Mouse (Mus musculus) layer of hippocampus, postnatal 10 days (tissue): ENCODE measurements around the gene Apoa5. TPM values are rescaled to one million over a fixed set of nuclear protein-coding genes. Genes with fewer than 3 reads are reported as not detected.
"Not testable (repeated sequence)": the region's sequence is repeated elsewhere in the genome, so short reads cannot be mapped to it uniquely, and the experiment has no call there.

ENCODE experiments used
- DNase-seq, 2 experiments: peaks; one replicate each; pipeline ENCODE4 v3.0.0; 2021; ENCODE audit warnings: low spot score in 2 of 2
- total RNA-seq, 2 experiments: library from RNA; stranded (reverse); gene quantifications; 2 replicates each; pipeline ENCODE4 v1.2.3; 2021

The Apoa5 gene
- total RNA-seq, 2 experiments from 2014 or later, result not detected

- no peak for DNase-seq
Measured at GRCm38 (mm10) chr9:46261131-46261530, 7.3 kb upstream of the Apoa5 start.

DNA sequence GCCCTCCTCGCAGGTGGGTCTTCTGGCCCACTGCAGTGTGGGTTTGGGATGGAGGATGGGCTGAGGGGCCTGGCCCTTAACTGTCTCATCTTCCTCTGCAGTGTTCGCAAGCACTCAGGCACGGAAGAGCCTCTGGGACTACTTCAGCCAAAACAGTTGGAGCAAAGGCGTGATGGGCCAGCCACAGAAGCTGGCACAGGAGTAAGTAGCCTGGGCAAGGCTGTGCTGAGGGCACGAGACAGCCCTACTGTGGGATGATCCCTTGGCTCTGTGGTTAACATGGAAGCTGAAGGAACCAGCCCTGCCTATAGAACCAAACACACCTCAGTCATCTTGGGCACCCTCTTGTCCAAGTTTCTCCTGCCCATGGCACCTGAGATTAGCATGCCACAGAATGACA, 692 bp downstream of the Apoa5 start:
- no peak for DNase-seq

- no peak for DNase-seq
Measured at GRCm38 (mm10) chr9:46270782-46271181, 2.3 kb downstream of the Apoa5 start.

- DNase-seq, result no peak
Measured at GRCm38 (mm10) chr9:46272070-46272469, 3.6 kb downstream of the Apoa5 start.

GRCm38 (mm10) chr9:46272677-46273454, 4.4 kb downstream of the Apoa5 start, which contains the start of gene Zpr1:
Gene Zpr1, plus strand, starts transcription at chr9:46273064.
- peak; percentile 85 to 89 for DNase-seq

- no peak for DNase-seq
Measured at GRCm38 (mm10) chr9:46274494-46274893, 6.1 kb downstream of the Apoa5 start.

GRCm38 (mm10) chr9:46282631-46283436, 14.4 kb downstream of the Apoa5 start, which contains the start of gene Bud13:
Gene Bud13, plus strand, starts transcription at chr9:46283008.
- peak; percentile 96 to 97 for DNase-seq

DNA sequence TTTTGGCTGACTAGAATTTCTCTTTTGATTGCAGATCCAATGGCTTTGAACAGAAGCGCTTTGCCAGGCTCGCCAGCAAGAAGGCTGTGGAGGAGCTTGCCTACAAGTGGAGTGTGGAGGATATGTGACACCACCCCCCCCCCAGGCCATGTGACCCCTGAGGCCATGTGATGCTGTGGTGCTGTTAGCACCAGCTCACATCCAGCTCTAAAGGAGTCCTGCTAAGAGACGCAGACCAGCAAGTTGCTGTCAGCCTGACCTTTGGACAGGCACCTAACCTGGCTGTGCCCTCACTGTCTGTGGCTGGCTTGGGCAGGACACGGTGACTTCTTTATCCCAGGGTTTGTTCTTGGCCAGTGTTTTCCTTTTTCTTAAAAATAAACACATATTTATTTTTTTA, 29.9 kb downstream of the Apoa5 start:
- no peak for DNase-seq

DNA sequence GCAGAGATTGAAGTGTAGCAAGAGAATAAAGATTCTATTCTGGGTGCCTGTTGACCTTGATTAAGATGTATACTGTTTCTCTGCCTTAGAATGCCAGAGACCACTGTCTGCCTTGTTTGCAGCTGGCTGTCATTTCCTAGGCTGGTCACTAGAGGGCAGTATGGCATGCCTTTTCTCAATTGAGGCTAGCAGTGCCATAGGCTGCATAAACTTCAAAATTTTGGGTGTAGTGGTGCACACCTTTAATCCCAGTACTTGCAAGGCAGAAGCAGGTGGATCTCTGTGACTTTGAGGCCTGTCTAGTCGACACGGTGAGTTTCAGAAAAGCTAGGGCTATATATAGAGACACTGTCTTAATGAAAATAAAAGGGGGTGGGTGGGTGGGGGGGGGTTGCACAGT, 33.7 kb downstream of the Apoa5 start:
- DNase-seq, result peak; percentile 68 to 78

GRCm38 (mm10) chr9:46309121-46309520, 40.7 kb downstream of the Apoa5 start:
- DNase-seq, result no peak

GRCm38 (mm10) chr9:46314507-46314906, 46.1 kb downstream of the Apoa5 start:
- peak; percentile 75 to 77 for DNase-seq

DNA sequence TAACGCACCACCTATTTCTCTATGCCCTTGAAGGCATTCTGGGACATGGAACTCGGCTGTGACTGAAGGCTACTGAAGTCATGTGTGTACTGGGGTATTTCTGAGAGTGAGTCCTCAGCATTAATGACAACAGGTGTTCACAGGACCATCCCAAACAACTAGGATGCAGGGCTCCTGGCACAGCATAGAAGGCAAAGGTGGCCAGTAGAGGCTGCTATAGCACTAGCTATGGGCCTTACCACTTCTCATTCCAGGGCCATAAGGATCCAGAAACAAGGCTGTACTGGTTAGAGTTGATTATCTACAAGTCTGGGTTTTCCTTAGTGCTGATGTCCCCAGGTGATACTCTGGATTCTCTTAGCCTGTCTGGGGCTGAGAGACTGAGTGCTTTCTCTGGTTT, 46.5 kb downstream of the Apoa5 start:
- DNase-seq, result no peak

GRCm38 (mm10) chr9:46315807-46316365, 47.5 kb downstream of the Apoa5 start:
- DNase-seq, result peak; percentile 40 to 54

DNA sequence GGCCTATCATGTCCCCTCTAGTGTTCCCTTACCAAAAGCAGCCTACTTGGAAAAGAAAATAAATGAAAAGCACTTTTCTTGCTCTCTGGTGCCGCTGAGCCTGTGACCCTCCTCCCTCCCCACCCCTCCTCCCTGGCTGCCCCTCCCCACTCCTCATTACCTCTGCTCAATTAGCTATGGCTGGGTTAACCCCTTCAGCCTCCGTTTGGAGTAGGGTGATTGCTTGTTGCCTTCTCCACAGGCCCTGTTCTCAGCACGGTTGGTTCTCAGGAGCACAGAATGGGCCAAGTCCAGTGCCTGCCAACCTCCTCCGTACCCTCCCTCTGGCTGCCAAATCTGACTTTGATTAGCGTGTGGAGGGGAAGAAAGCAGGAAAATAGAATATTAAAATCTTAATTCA, 48.0 kb downstream of the Apoa5 start:
- peak; percentile 43 to 56 for DNase-seq

GRCm38 (mm10) chr9:46316909-46317308, 48.5 kb downstream of the Apoa5 start:
- DNase-seq, result peak; percentile 48 to 54

GRCm38 (mm10) chr9:46317957-46318356, 49.5 kb downstream of the Apoa5 start:
- no peak for DNase-seq

GRCm38 (mm10) chr9:46319886-46320285, 51.5 kb downstream of the Apoa5 start, which contains the start of gene 4931429L15Rik:
Gene 4931429L15Rik, minus strand, starts transcription at chr9:46319986.
- not testable (repeated sequence) for DNase-seq

- DNase-seq, result no peak
Measured at GRCm38 (mm10) chr9:46320461-46320860, 52.0 kb downstream of the Apoa5 start.
